Mouse (Mus musculus): ENCODE measurements at regions not wholly inside any gene's neighbourhood (a gene's known extent, or its start where the extent isn't known, plus 50 kb on each side); places are given as distances from the start of the nearest gene placed in this dataset.

DNA sequence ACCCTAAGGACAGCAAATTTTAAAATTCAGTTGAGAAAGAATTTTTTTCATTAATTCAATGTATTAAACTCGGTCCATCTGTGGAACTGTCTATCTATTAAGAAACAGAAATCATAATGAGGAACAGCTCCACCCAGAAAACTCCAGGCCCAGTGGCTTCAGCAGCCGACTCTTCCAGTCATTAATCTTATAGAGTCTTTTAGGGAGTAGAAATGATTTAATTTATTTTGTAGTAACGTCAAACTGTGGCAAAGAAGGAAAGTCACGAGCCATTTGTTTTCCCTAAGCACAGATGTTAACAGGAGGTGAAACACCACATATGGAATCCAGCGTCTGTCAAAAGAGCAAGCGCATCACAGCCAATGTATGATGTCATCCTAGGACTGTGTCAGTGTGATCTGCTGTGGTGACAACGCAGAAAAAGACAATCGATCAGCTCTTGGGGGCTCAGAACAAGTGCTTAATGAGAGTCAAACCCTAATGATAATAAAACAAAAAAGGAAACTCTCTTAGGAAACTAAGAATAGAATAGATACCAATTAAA is 119.9 kb upstream of the Irf2bp2 start:
- DNase-seq (ENCODE audit: low spot score in 2 of 2), result no peak

DNA sequence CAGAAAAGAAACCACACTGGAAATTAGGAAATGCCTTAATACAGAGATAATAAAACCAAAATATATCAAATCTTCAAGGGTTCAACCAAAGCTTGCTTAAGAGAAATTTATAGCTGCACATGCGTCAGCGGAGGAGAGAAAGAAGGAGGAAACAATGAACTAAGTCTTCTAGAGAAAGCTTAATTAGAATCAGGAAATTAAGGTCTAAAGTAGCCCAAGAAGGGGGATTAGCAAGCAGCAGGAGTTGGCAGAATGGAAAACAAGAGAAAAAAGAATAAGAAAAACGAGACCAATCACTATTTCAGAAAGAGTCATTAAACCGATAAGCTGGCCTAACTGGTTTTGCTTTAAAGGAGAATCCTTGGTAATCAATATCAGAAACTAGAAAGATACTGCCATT is 119.4 kb upstream of the Irf2bp2 start:
- DNase-seq (ENCODE audit: low spot score in 2 of 2), result no peak

DNA sequence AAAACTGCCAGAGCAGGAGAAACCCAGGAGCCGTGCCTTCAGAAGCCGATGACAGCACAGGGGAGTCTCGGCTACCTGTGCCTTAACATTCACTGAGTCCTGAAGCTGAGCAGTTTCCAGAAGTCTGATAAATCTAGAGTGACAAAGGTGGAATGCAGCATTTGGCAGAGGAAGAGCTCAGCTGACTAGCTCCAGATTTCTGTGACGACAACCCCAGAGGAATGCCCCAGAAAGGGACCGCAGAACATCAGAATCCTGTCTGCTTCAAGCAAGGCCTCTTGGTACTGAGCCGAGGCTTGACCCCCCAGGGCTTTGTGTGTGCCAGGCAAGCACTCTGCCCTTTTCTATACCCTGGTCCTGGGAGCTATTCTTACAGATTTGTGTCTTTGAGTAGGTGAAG is 119.0 kb upstream of the Irf2bp2 start:
- no peak for DNase-seq (ENCODE audit: low spot score in 2 of 2)

DNA sequence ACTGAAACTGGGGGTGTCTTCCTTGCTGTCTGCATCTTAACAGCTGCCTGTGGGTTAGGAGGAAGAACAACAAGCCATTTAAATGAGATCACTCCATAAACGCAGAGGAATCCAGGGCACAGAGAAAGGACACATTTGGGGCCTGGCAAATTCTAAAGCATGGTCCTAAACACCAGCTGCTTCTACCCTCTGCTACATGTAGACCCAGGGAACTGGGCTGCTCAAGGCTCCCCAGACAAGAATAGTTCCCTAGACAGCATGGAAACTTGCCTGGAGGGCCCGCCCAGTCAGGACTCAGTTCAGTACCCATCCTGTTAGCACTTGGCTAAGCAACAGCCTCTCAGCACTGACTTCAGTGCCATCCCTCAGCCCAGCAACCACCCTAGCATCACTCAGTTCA is 115.2 kb upstream of the Irf2bp2 start:
- DNase-seq (ENCODE audit: low spot score in 2 of 2), result no peak

DNA sequence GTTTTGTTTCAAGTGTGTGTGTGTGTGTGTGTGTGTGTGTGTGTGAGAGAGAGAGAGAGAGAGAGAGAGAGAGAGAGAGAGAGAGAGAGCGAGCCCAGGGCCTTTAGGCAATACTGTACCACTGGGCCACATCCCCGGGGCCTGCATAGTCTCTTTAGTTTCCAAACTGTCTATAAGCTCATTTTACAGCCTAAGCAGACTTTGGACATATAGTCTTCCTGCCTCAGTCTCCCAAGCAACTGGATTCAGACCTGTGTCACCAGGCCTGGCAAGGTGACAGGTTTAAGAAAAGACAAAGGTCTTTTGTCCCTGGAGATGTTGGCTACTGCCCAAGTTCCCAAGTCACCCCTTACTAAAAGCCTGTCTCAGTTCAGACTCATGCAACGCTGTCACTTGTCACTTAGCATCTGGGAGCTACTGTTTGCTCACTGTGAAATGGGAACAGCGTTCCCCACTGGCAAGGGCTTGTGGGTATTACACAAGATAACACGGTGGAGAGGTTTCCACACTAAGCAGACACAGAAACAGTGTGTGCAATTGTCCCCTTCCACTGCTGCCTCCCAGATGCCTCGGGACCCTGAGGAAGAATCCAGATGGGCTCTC is 113.6 kb upstream of the Irf2bp2 start:
- DNase-seq (ENCODE audit: low spot score in 2 of 2), result no peak

DNA sequence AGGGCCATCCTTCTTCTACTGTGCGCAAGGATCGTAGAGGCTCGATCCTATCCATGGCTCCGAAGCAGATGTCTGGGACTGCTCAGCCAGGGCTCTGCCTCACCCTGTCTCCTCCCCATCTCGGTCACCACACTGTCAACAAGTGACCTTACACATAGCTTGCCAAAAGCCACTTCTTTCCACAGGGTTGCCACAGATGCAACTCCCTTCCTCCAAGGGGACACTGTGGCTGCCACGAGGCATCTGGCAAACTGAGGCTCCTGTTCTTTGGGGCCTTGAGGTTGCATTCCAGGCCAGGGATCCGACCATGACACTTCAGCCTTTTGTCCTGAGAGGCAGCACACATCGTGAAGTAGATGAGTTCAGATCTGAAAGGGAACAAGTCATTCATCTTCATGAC is 112.5 kb upstream of the Irf2bp2 start:
- no peak for DNase-seq (ENCODE audit: low spot score in 2 of 2)

DNA sequence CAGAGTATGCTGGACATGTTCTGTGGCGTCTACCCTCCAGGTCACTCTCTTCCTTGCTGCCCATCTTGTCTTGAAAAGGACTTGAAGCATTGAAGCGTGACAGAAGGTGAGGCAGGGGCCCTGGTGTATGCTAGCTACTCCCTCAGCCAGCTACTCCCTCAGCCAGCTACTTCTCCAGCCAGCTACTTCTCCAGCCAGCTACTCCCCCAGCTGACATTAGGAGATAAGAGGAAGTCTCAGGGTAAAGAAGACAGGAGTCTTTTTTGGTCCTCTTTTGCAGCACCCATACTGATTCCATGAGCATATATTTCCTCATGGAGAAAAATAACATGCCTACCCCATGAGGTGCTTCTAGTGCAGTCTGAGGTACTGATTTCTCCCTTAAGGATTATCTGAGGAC is 111.6 kb upstream of the Irf2bp2 start:
- DNase-seq (ENCODE audit: low spot score in 2 of 2), result no peak

DNA sequence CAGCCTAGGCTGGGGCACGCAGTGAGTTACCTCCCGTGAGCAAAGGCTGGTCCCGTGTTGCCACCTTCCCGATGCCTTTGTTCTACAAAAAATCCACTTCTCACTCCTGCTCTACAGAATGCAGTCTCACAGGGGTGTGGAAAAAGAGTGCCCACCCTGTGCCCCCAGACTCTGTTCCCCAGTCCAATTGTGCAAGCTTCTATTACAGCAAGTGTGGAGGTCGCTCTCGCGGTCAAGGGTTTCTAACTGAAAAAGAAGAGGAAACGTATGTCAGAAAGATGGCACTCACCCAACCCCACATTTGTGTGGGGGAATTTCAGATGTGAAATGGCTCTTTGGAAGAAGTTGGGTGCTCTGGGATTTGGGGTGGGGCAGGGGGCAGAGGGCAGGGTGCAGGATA is 110.9 kb upstream of the Irf2bp2 start:
- no peak for DNase-seq (ENCODE audit: low spot score in 2 of 2)

DNA sequence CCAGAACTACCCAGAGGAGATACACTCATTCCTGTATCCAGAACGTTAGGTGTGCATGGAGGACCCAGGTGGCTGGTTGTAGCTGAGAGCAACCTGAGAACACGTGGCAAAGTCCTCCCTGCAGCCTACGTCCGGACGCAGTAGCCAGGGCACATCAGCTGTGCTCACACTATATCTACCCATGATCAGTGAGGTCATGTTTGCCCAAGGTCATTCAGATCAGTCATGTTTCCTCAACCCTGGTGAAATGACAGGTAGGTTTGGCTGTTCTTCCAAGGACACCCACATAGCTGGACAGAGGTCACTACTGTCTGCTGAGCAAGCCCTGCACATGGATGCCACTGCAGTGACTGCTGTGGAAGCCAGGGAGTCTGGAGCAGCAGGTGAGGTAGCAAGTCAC is 109.8 kb upstream of the Irf2bp2 start:
- DNase-seq (ENCODE audit: low spot score in 2 of 2), result no peak

DNA sequence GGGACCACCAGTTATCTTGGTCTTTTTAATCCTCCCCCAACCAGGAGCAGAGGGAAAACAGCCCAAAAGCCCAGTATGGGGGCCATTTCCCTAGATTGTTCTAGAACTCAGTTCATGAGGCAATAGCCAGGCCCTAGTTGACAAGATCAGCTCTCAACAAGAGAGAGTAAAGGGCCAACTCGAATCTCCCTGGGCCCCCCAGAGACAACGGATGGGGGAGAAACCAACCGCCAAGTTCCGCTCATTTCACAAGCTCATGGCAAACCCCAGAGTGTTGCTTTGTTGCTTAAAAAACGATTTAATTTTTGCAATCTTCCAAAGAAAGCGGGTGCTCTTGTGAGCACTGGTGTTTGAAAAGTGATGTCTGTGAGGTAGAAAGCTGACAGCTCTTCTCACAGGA is 108.5 kb upstream of the Irf2bp2 start:
- no peak for DNase-seq (ENCODE audit: low spot score in 2 of 2)

DNA sequence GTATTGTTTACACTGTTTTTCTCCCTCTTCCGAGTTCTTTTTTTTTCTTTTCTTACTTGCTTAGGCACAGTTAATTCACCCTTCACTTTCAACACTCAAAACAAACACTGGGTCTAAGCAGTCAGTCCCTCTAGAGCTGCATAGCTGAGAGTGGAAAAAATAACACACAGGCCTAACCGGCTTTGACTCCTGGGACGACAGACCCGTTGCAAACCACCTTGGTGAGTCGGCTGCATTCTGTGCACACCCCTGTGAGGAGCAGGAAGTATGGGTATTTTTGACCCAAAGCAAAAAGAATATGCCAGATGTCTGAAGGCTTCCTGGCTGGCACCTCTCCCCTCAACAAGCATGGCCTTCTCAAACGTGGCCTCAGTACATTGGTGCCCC is 105.6 kb upstream of the Irf2bp2 start:
- no peak for DNase-seq (ENCODE audit: low spot score in 2 of 2)

DNA sequence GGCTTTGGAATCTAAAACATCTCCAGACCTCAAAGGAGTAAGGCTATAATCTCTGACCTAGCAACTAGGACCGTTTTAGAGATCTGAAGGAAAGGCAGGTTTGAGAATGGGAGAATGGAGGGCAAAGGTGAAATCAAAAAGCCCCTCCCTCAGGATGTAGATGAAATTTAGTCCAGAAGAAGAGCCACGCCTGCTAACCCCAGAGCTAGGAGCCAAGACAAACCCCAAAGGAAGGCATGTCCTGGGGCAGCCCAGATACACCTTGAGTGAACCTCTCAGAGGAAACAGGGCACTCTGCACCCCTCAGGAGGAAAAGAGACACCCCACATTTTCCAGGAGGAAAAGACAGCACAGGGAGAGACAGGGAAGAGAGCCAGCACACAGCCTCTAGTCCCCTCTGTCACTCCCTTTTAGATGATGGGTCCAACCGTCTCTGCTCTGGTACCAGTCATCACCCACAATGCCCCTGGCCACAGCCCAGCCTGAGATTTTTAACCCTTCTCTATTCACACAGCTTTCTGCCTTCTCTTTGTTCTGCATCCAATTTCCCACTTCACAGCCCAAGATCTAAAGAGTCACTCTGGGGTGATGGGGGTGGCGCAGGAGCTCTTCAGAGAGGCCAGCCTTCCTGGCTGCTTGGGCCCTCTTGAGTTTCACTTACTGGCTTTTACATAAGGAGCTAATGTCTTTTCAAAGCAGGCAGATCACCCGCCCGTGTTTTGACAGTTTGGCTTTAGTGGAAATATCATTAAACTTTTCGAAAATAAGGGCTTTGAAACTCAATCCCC is 105.0 kb upstream of the Irf2bp2 start:
- no peak for DNase-seq (ENCODE audit: low spot score in 2 of 2)

DNA sequence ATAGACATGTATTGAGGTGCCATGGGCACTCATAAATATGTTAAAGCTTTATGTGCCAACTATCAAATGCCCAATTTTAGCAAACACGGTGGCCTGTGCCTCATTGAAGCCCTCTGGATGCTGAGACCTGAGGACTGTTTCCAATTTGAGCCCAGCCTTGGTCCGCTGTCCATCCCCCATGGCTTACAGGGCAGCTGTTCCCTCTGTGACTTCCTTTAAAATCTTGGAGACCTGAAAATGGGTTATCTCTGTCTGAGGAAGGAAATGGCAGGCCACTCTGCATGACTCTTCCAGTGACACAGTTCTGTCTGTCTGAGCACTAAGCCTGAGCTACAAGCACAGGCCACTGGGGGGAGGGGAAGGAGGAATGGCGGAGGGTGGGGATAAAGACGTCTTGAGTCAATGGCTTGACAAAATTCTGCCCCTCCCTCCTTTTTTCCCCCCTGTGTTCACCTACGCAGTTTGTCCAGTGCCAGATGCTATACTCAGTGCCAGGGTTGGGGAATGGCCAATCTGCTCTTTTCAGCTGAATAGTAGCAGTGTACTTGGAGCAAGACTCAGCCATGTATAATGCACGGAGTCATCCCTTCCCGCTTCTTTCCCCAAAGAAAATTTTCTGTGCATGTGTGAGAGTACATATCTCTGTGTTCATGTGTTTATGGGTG is 102.7 kb upstream of the Irf2bp2 start:
- DNase-seq (ENCODE audit: low spot score in 2 of 2), result no peak

DNA sequence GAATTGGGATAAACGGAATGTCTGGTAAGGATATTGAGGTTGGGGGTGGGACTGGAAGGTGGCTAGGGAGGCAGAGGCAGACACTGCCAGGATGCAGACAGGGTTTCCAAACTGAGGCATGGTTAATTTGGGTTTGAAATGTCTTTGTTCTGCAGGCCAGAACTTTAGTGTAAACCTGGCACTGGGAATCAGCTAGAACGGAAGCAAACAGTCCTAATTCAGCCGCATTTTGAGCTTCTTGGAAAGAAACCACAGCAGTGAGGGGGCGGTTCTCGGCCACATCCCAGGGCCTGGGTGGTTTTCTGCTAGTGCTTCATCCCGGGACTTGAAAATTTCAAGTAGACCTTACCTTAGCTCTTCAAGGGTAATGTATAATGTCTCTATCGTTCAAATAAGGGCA is 100.6 kb upstream of the Irf2bp2 start:
- DNase-seq (ENCODE audit: low spot score in 2 of 2), result peak; percentile 82 to 89

DNA sequence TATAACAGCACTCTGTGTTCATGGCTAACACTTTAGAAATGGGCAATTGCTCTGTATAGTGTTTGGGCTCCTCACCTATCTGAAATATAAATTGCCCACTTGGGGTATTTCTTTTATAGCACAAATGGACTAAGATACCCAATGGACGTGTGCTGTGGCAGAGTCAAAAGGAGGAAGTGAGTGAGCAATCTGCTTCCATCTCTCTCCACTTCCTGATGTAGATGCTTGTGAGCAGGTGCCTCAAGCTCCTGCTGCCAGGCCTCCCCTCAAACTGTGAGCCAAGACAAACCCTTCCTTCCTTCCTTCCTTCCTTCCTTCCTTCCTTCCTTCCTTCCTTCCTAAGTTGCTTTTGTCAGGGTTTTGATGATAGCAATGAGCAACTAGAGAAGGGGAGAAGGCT is 99.9 kb upstream of the Irf2bp2 start:
- no peak for DNase-seq (ENCODE audit: low spot score in 2 of 2)

DNA sequence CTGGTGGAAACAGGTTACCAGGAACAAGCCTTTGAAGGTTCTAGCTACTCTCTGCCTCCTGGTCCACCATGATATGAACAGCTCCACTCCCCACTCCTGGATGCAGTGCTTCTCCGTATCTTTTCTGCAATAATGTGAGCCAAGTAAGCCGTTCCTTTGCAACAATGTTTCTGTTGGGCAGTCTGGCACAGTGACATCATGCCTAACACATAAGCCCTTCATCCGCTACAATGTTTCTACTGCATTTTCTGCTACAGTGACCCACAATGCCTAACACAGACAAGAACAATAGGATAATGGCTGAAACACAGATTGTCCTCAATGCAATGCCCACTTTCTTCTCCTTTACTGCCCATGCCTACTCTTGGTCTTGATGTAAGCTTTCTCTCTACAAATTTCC is 98.9 kb upstream of the Irf2bp2 start:
- no peak for DNase-seq (ENCODE audit: low spot score in 2 of 2)

DNA sequence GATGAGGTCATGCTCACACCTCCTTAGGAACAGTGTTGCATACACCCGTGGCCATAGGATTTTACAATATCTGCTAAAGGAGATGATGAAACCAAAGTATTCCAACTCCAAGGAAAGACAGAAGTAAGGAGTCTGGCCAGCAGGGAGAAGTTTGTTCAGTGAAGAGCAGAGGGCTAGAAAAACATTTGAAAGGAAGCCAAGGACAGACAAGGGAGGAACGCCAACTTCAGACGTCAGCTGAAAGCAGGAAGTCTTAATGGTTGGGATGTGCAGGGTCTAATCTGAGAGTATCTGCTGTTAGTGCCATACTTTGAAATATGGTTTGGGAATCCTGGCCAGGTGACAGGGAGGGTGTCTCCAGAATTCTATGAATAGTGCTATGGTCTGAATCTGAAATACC is 98.5 kb upstream of the Irf2bp2 start:
- no peak for DNase-seq (ENCODE audit: low spot score in 2 of 2)

DNA sequence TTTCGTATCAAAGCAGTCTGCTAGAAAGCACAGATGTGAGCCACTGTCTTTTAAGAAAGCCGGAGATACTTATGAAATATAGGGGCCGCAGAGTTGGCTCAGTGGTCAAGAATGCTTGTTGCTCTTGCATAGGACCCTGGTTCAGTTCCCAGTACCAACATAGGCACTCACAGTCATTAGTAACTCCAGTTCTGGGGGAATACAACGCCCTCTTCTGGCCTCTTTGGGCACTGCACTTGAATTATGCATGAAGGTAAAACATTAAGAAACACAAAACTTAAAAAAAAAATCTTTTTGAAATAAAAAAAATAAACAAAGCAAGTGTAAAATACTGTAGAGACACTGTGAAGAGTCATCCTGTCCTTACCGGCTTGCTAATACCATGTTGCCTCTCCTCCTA is 94.7 kb upstream of the Irf2bp2 start:
- no peak for DNase-seq (ENCODE audit: low spot score in 2 of 2)

DNA sequence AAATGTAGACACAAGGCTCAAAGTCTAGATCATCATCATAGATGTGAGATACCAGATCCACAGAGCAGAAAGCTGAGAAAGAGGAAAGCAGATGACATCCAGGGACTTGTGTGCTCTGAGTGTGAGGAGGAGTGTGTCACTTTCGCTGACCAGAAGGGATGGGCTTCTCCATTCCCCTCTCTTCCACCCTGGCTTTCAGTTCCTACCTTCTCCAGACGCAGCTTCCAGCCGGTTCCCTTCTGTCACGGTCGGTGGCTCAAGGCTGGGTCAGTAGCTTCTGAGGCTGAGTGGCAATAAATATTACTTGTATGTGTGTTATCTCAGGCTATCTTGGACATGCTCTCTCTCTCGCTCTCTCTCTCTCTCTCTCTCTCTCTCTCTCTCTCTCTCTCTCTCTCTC is 94.2 kb upstream of the Irf2bp2 start:
- no peak for DNase-seq (ENCODE audit: low spot score in 2 of 2)

DNA sequence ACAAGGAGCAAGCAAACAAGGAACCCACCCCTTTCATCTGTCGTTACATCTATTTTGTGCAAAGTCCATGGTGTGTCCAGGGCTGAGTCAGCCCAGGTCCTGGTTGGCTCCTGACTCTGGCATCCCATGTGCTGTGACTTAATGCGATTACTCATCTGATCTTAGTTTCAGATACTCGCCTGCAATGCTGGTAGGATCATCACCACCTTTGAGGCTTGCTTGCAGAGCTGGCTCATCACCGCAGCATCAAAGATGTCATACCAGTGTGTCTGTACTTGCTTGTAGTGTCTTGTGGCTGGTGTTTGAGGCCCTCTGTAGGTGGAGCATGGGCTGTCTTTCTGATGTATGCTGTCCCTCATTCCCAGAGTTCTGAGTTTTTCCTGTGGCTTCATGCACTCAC is 93.0 kb upstream of the Irf2bp2 start:
- DNase-seq (ENCODE audit: low spot score in 2 of 2), result no peak

DNA sequence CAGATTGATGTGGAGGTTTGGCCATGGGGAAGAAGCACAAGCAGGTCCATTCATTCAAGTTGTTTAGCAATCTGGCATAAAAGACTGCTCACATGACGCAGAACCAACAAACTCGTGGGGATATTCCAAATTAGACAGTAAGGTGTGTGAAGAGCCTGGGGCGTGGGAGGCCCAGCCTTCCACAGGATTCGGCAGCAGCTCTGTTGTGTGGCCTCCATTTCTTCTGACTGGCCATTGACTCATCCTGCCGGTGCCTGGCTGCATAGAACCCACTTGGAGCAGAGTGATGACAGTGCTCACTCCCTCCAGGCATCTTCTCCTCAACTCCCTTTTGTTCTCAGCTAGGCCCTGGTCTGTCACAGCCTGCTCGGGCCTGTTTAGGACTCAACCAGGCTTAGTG is 91.6 kb upstream of the Irf2bp2 start:
- DNase-seq (ENCODE audit: low spot score in 2 of 2), result no peak

DNA sequence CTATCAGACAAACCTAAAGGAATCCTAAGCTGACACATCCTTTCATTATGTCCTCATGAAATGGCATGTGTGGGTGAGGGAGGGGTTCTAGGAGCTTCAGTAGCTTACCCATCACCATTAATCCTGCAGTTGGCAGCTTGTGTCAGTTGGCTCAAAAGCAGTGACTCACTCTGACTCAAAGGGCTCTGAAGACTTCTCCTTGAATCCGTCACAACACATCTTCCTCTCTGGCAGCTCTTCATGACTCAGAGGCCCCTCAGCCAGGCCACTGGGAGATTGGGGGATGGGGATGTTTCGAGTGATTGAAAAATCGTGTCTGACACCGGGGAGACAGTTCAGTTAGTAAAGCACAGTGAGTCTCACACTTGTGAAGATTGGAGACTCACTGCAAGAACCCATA is 90.2 kb upstream of the Irf2bp2 start:
- no peak for DNase-seq (ENCODE audit: low spot score in 2 of 2)

DNA sequence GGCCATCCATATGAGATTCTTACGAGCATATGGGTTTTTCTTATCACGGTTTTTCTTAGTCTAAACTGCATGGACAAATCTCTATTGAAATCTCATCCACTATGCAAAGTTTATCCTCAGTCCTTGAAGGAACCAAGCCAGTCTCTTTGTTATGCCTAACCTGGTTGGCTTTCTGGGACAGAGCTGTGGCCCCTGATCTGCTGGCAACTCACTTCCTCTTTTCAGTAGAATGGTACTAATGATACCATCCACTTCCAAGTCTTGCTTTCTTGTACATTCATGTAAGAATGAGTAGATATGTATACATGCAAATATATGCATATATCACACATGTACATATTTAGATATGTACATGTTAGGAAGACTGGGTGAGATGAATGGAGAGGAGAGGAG is 89.8 kb upstream of the Irf2bp2 start:
- no peak for DNase-seq (ENCODE audit: low spot score in 2 of 2)

Data from right cerebral cortex, postnatal 36 days (tissue).